Mouse (Mus musculus): ENCODE results near the gene Crtc3. TPM values are rescaled to one million over a fixed set of nuclear protein-coding genes. Genes with fewer than 3 reads are reported as not detected.
A peak's percentile ranks its signal among the peaks of the same experiment; 100 is the strongest.

Crtc3 gene
- polyA plus RNA-seq, 1 experiment from 2014 or later, result 21.6 TPM

- peak; percentile 22 for DNase-seq (ENCODE audit: low spot score)
- ATAC-seq (ENCODE audit: low read depth), result no peak
- 57% methylated on average over 5 of the region's 5 CpGs for WGBS
- Histone ChIP-seq H3K4me3 (ENCODE audit: low read depth, low read length) (no peak overlapping the region), H3K36me3 (ENCODE audit: control insufficient read depth, insufficient read depth, low read length) (no peaks in the 10 kb centered on the region), H3K9ac (ENCODE audit: low read depth, low read length) (no peak overlapping the region), H3K9me3 (ENCODE audit: control insufficient read depth, low read length) (no peaks in the 10 kb centered on the region), H3K4me1 (ENCODE audit: control insufficient read depth, insufficient read depth, low read length) (peaks cover 12% of the 10 kb centered on the region; the same call in 1 of the 2 replicates), H3K27me3 (replicated peaks; ENCODE audit: control insufficient read depth, insufficient read depth, low read length) (no peaks in the 10 kb centered on the region), H3K4me2 (ENCODE audit: low read depth, low read length) (no peak overlapping the region), H3K27ac (replicated peaks; ENCODE audit: low read depth, low read length) (no peak overlapping the region)
Measured at GRCm38 (mm10) chr7:80558572-80558971, 130.1 kb downstream of the Crtc3 start.

GRCm38 (mm10) chr7:80558101-80558500 lies 130.6 kb downstream of the Crtc3 start:
- WGBS, result 54% methylated on average over 8 of the region's 8 CpGs
- H3K9ac ChIP-seq (ENCODE audit: low read depth, low read length), result no peak overlapping the region
- no peak overlapping the region for H3K4me3 ChIP-seq (ENCODE audit: low read depth, low read length)

GRCm38 (mm10) chr7:80557161-80557560 lies 131.5 kb downstream of the Crtc3 start:
- Histone ChIP-seq H3K4me1 (ENCODE audit: control insufficient read depth, insufficient read depth, low read length) (peaks cover 8% of the 10 kb centered on the region; the same call in 1 of the 2 replicates), H3K9me3 (ENCODE audit: control insufficient read depth, low read length) (no peaks in the 10 kb centered on the region), H3K27me3 (replicated peaks; ENCODE audit: control insufficient read depth, insufficient read depth, low read length) (no peaks in the 10 kb centered on the region), H3K9ac (ENCODE audit: low read depth, low read length) (no peak overlapping the region), H3K36me3 (ENCODE audit: control insufficient read depth, insufficient read depth, low read length) (no peaks in the 10 kb centered on the region), H3K4me3 (ENCODE audit: low read depth, low read length) (no peak overlapping the region), H3K27ac (replicated peaks; ENCODE audit: low read depth, low read length) (no peak overlapping the region), H3K4me2 (ENCODE audit: low read depth, low read length) (no peak overlapping the region)
- ATAC-seq (ENCODE audit: low read depth) (no peak), DNase-seq (ENCODE audit: low spot score) (no peak)
- WGBS, result 75% methylated on average over 4 of the region's 4 CpGs

More at GRCm38 (mm10) chr7:80558101-80558500, 130.6 kb downstream of the Crtc3 start:
- ATAC-seq (ENCODE audit: low read depth), result no peak
- DNase-seq (ENCODE audit: low spot score), result no peak
- no peaks in the 10 kb centered on the region for H3K36me3 ChIP-seq (ENCODE audit: control insufficient read depth, insufficient read depth, low read length)
- no peak overlapping the region for H3K4me2 ChIP-seq (ENCODE audit: low read depth, low read length)
- H3K27me3 ChIP-seq (replicated peaks; ENCODE audit: control insufficient read depth, insufficient read depth, low read length), result no peaks in the 10 kb centered on the region
- peaks cover 12% of the 10 kb centered on the region; the same call in 1 of the 2 replicates for H3K4me1 ChIP-seq (ENCODE audit: control insufficient read depth, insufficient read depth, low read length)
- no peak overlapping the region for H3K27ac ChIP-seq (replicated peaks; ENCODE audit: low read depth, low read length)
- no peaks in the 10 kb centered on the region for H3K9me3 ChIP-seq (ENCODE audit: control insufficient read depth, low read length)

- DNase-seq (ENCODE audit: low spot score), result no peak
- H3K9ac ChIP-seq (ENCODE audit: low read depth, low read length), result no peak overlapping the region
- H3K27me3 ChIP-seq (replicated peaks; ENCODE audit: control insufficient read depth, insufficient read depth, low read length), result no peaks in the 10 kb centered on the region
- no peak overlapping the region for H3K4me2 ChIP-seq (ENCODE audit: low read depth, low read length)
- no peaks in the 10 kb centered on the region for H3K36me3 ChIP-seq (ENCODE audit: control insufficient read depth, insufficient read depth, low read length)
- H3K4me3 ChIP-seq (ENCODE audit: low read depth, low read length), result no peak overlapping the region
- H3K27ac ChIP-seq (replicated peaks; ENCODE audit: low read depth, low read length), result no peak overlapping the region
- WGBS, result 81% methylated on average over 3 of the region's 3 CpGs
- H3K9me3 ChIP-seq (ENCODE audit: control insufficient read depth, low read length), result no peaks in the 10 kb centered on the region
- peaks cover 7% of the 10 kb centered on the region; the same call in 1 of the 2 replicates for H3K4me1 ChIP-seq (ENCODE audit: control insufficient read depth, insufficient read depth, low read length)
- no peak for ATAC-seq (ENCODE audit: low read depth)
Measured at GRCm38 (mm10) chr7:80556166-80556565, 132.5 kb downstream of the Crtc3 start.

GRCm38 (mm10) chr7:80555146-80555545 lies 133.5 kb downstream of the Crtc3 start:
- no peaks in the 10 kb centered on the region for H3K27me3 ChIP-seq (replicated peaks; ENCODE audit: control insufficient read depth, insufficient read depth, low read length)
- no peak overlapping the region for H3K9ac ChIP-seq (ENCODE audit: low read depth, low read length)
- H3K9me3 ChIP-seq (ENCODE audit: control insufficient read depth, low read length), result no peaks in the 10 kb centered on the region
- no peak overlapping the region for H3K4me3 ChIP-seq (ENCODE audit: low read depth, low read length)
- H3K36me3 ChIP-seq (ENCODE audit: control insufficient read depth, insufficient read depth, low read length), result no peaks in the 10 kb centered on the region
- DNase-seq (ENCODE audit: low spot score), result no peak
- WGBS, result 73% methylated on average over 3 of the region's 3 CpGs
- H3K4me2 ChIP-seq (ENCODE audit: low read depth, low read length), result no peak overlapping the region
- peak overlapping the region; percentile 81 for H3K27ac ChIP-seq (replicated peaks; ENCODE audit: low read depth, low read length)
- no peak for ATAC-seq (ENCODE audit: low read depth)
- H3K4me1 ChIP-seq (ENCODE audit: control insufficient read depth, insufficient read depth, low read length), result peaks cover 7% of the 10 kb centered on the region; the same call in 1 of the 2 replicates

GRCm38 (mm10) chr7:80554180-80555021 lies 134.3 kb downstream of the Crtc3 start:
- peak overlapping the region; percentile 81 for H3K27ac ChIP-seq (replicated peaks; ENCODE audit: low read depth, low read length)
- 35% methylated on average over 22 of the region's 22 CpGs for WGBS
- no peaks in the 10 kb centered on the region for H3K9me3 ChIP-seq (ENCODE audit: control insufficient read depth, low read length)
- peak overlapping the region; percentile 21; the same call in 1 of the 2 replicates for H3K4me2 ChIP-seq (ENCODE audit: low read depth, low read length)
- ATAC-seq (ENCODE audit: low read depth), result peak; percentile 77
- H3K4me1 ChIP-seq (ENCODE audit: control insufficient read depth, insufficient read depth, low read length), result peaks cover 7% of the 10 kb centered on the region; the same call in 1 of the 2 replicates
- H3K4me3 ChIP-seq (ENCODE audit: low read depth, low read length), result no peak overlapping the region
- H3K36me3 ChIP-seq (ENCODE audit: control insufficient read depth, insufficient read depth, low read length), result no peaks in the 10 kb centered on the region
- DNase-seq (ENCODE audit: low spot score), result peak; percentile 83
- H3K27me3 ChIP-seq (replicated peaks; ENCODE audit: control insufficient read depth, insufficient read depth, low read length), result no peaks in the 10 kb centered on the region
- no peak overlapping the region for H3K9ac ChIP-seq (ENCODE audit: low read depth, low read length)

- ATAC-seq (ENCODE audit: low read depth), result no peak
- 72% methylated on average over 7 of the region's 7 CpGs for WGBS
Measured at GRCm38 (mm10) chr7:80548513-80549260, 140.0 kb downstream of the Crtc3 start.

GRCm38 (mm10) chr7:80542139-80542831 lies 146.4 kb downstream of the Crtc3 start:
- no peaks in the 10 kb centered on the region for H3K27me3 ChIP-seq (replicated peaks; ENCODE audit: control insufficient read depth, insufficient read depth, low read length)
- H3K36me3 ChIP-seq (ENCODE audit: control insufficient read depth, insufficient read depth, low read length), result no peaks in the 10 kb centered on the region
- WGBS, result 83% methylated on average over 7 of the region's 7 CpGs
- H3K27ac ChIP-seq (replicated peaks; ENCODE audit: low read depth, low read length), result no peak overlapping the region
- no peak overlapping the region for H3K4me2 ChIP-seq (ENCODE audit: low read depth, low read length)
- DNase-seq (ENCODE audit: low spot score), result no peak
- ATAC-seq (ENCODE audit: low read depth), result no peak
- no peaks in the 10 kb centered on the region for H3K4me1 ChIP-seq (ENCODE audit: control insufficient read depth, insufficient read depth, low read length)
- no peak overlapping the region for H3K9ac ChIP-seq (ENCODE audit: low read depth, low read length)
- H3K9me3 ChIP-seq (ENCODE audit: control insufficient read depth, low read length), result no peaks in the 10 kb centered on the region
- H3K4me3 ChIP-seq (ENCODE audit: low read depth, low read length), result no peak overlapping the region

More at GRCm38 (mm10) chr7:80548513-80549260, 140.0 kb downstream of the Crtc3 start:
- H3K27me3 ChIP-seq (replicated peaks; ENCODE audit: control insufficient read depth, insufficient read depth, low read length), result no peaks in the 10 kb centered on the region
- H3K4me1 ChIP-seq (ENCODE audit: control insufficient read depth, insufficient read depth, low read length), result no peaks in the 10 kb centered on the region
- H3K4me2 ChIP-seq (ENCODE audit: low read depth, low read length), result no peak overlapping the region
- H3K27ac ChIP-seq (replicated peaks; ENCODE audit: low read depth, low read length), result no peak overlapping the region
- no peak overlapping the region for H3K9ac ChIP-seq (ENCODE audit: low read depth, low read length)
- no peak for DNase-seq (ENCODE audit: low spot score)
- H3K36me3 ChIP-seq (ENCODE audit: control insufficient read depth, insufficient read depth, low read length), result no peaks in the 10 kb centered on the region
- no peak overlapping the region for H3K4me3 ChIP-seq (ENCODE audit: low read depth, low read length)
- H3K9me3 ChIP-seq (ENCODE audit: control insufficient read depth, low read length), result no peaks in the 10 kb centered on the region

Measured in embryonic facial prominence, embryonic 14.5 days (tissue).